Mouse (Mus musculus) thymus, adult 2 months (tissue): Measurements from ENCODE around the gene Tigit. TPM values are rescaled to one million over a fixed set of nuclear protein-coding genes. Genes with fewer than 3 reads are reported as not detected.

Experiments used
- DNase-seq: peaks from one replicate; pipeline ENCODE4 v3.0.0; 2021
- H3K27ac ChIP-seq: fragments of 200-500 bp; 2 replicates; pipeline ENCODE4 v1.5.1; 2012; ENCODE audit warnings: low read length, control low read depth; ENCODE audit not compliant: control insufficient read depth, insufficient read depth
- H3K27me3 ChIP-seq: fragments of 200-500 bp; 2 replicates; pipeline ENCODE4 v1.6.1; 2012; ENCODE audit warnings: mild to moderate bottlenecking, low read length, moderate library complexity, mixed read lengths; ENCODE audit not compliant: control insufficient read depth, insufficient read depth
- H3K36me3 ChIP-seq: fragments of 200-500 bp; 2 replicates; pipeline ENCODE4 v1.6.1; 2012; ENCODE audit warnings: mild to moderate bottlenecking, low read length, moderate library complexity; ENCODE audit not compliant: control insufficient read depth, insufficient read depth
- H3K4me1 ChIP-seq: fragments of 200-500 bp; replicated peaks from 2 replicates; pipeline ENCODE4 v1.6.1; 2012; ENCODE audit warnings: low read length; ENCODE audit not compliant: control insufficient read depth, insufficient read depth
- H3K4me3 ChIP-seq: fragments of 200-500 bp; 2 replicates; pipeline ENCODE4 v1.5.1; 2012; ENCODE audit warnings: mild to moderate bottlenecking, low read length, control low read depth, moderate library complexity; ENCODE audit not compliant: control insufficient read depth, insufficient read depth
- CTCF ChIP-seq: fragments of 200-500 bp; IDR thresholded peaks from 2 replicates; pipeline ENCODE4 v1.5.1; 2012; ENCODE audit warnings: mild to moderate bottlenecking, control low read depth, low read length, moderate library complexity, borderline replicate concordance; ENCODE audit not compliant: control insufficient read depth, poor library complexity, insufficient read depth; ENCODE audit errors: extremely low read depth
- POLR2A ChIP-seq: fragments of 200-500 bp; IDR thresholded peaks from 2 replicates; pipeline ENCODE4 v1.6.1; 2012; ENCODE audit warnings: mild to moderate bottlenecking, low read length, control low read depth, moderate library complexity; ENCODE audit not compliant: control insufficient read depth, poor library complexity, insufficient read depth; ENCODE audit errors: extremely low read depth
- WGBS: fragments of 180-500 bp; shearing (Covaris S2); methylation state at CpG from one replicate; pipeline ENCODE4 v1.1.7; 2018; 5-methylcytosine and 5-hydroxymethylcytosine counted together
- polyA plus RNA-seq: library from polyadenylated mRNA; depleted of rRNA; stranded (reverse); fragments of >200 nt; gene quantifications from 2 replicates; pipeline ENCODE4 v1.2.3, GENCODE M21; 2012

Gene Tigit
- polyA plus RNA-seq, 1 experiment: 5.1 TPM

GRCm38 (mm10) chr16:43692611-43693010 is 28.7 kb upstream of the Tigit start:
- TF ChIP-seq CTCF (no peak), POLR2A (no peak)
- Histone ChIP-seq H3K27ac (no peak overlapping the region), H3K4me3 (no peak overlapping the region), H3K27me3 (no peaks in the 10 kb centered on the region), H3K4me1 (peaks cover 12% of the 10 kb centered on the region), H3K36me3 (no peaks in the 10 kb centered on the region)
- WGBS: 96% methylated on average over 4 of the region's 4 CpGs
- no peak for DNase-seq

- DNase-seq: no peak
- H3K27me3 ChIP-seq: no peaks in the 10 kb centered on the region
- no peak overlapping the region for H3K27ac ChIP-seq
- H3K4me1 ChIP-seq: peaks cover 12% of the 10 kb centered on the region
- H3K36me3 ChIP-seq: no peaks in the 10 kb centered on the region
- WGBS: 87% methylated on average over 5 of the region's 5 CpGs
- TF ChIP-seq POLR2A: no peak
- no peak for TF ChIP-seq CTCF
- no peak overlapping the region for H3K4me3 ChIP-seq
Measured at GRCm38 (mm10) chr16:43691741-43692140, 27.8 kb upstream of the Tigit start.

- 86% methylated on average over 2 of the region's 2 CpGs for whole genome bisulfite sequencing
- no peaks in the 10 kb centered on the region for H3K36me3 ChIP-seq
Measured at GRCm38 (mm10) chr16:43690912-43691311, 27.0 kb upstream of the Tigit start.

GRCm38 (mm10) chr16:43690211-43690690 is 26.3 kb upstream of the Tigit start:
- Histone ChIP-seq H3K27ac (no peak overlapping the region), H3K36me3 (no peaks in the 10 kb centered on the region), H3K4me1 (peaks cover 10% of the 10 kb centered on the region), H3K27me3 (no peaks in the 10 kb centered on the region), H3K4me3 (no peak overlapping the region)
- peak; percentile 38 for DNase-seq
- WGBS: 11% methylated on average over 3 of the region's 3 CpGs
- TF ChIP-seq CTCF: no peak
- no peak for TF ChIP-seq POLR2A

More at GRCm38 (mm10) chr16:43690912-43691311, 27.0 kb upstream of the Tigit start:
- Histone ChIP-seq H3K4me3 (no peak overlapping the region), H3K4me1 (peaks cover 12% of the 10 kb centered on the region), H3K27ac (no peak overlapping the region), H3K27me3 (no peaks in the 10 kb centered on the region)
- no peak for DNase-seq
- no peak for TF ChIP-seq POLR2A

- Histone ChIP-seq H3K4me3 (no peak overlapping the region), H3K36me3 (no peaks in the 10 kb centered on the region), H3K4me1 (peaks cover 10% of the 10 kb centered on the region), H3K27me3 (no peaks in the 10 kb centered on the region), H3K27ac (no peak overlapping the region)
- no peak for DNase-seq
- WGBS: 84% methylated on average over 2 of the region's 2 CpGs
- TF ChIP-seq CTCF: no peak
- TF ChIP-seq POLR2A: no peak
Measured at GRCm38 (mm10) chr16:43687968-43688367, 24.0 kb upstream of the Tigit start.

GRCm38 (mm10) chr16:43674400-43674799 is 10.5 kb upstream of the Tigit start:
- Histone ChIP-seq H3K4me3 (no peak overlapping the region), H3K36me3 (no peaks in the 10 kb centered on the region), H3K27me3 (no peaks in the 10 kb centered on the region), H3K27ac (no peak overlapping the region), H3K4me1 (no peaks in the 10 kb centered on the region)
- no peak for DNase-seq
- TF ChIP-seq POLR2A (no peak), CTCF (no peak)
- 90% methylated on average over 3 of the region's 3 CpGs for WGBS

- H3K4me3 ChIP-seq: no peak overlapping the region
- H3K36me3 ChIP-seq: no peaks in the 10 kb centered on the region
- no peak for DNase-seq
- H3K27me3 ChIP-seq: no peaks in the 10 kb centered on the region
- H3K27ac ChIP-seq: no peak overlapping the region
- TF ChIP-seq POLR2A (no peak), CTCF (no peak)
- H3K4me1 ChIP-seq: no peaks in the 10 kb centered on the region
Measured at GRCm38 (mm10) chr16:43672697-43673096, 8.8 kb upstream of the Tigit start.

GRCm38 (mm10) chr16:43671972-43672371 is 8.0 kb upstream of the Tigit start:
- no peak overlapping the region for H3K4me3 ChIP-seq
- no peaks in the 10 kb centered on the region for H3K36me3 ChIP-seq
- no peak overlapping the region for H3K27ac ChIP-seq
- TF ChIP-seq POLR2A (no peak), CTCF (no peak)
- no peaks in the 10 kb centered on the region for H3K27me3 ChIP-seq
- no peak for DNase-seq
- no peaks in the 10 kb centered on the region for H3K4me1 ChIP-seq
- WGBS: 95% methylated on average over 1 of the region's 1 CpGs
